Mouse (Mus musculus) gastrocnemius, postnatal 36 days (tissue): ENCODE data around the gene Vwce. TPM values are rescaled to one million over a fixed set of nuclear protein-coding genes. Genes with fewer than 3 reads are reported as not detected.
A peak's percentile ranks its signal among the peaks of the same experiment; 100 is the strongest.

Experiments used
- DNase-seq, 2 experiments: peaks; one replicate each; pipeline ENCODE4 v3.0.0; 2022
- intact Hi-C: fragments of 180-260 bp; cut with DNase I; formaldehyde crosslinking; loops from one replicate; pipeline ENCODE4 v1.15.1; 2025
- total RNA-seq, 2 experiments: library from RNA; stranded (reverse); gene quantifications; 2 replicates each; pipeline ENCODE4 v1.2.3; 2021

Gene Vwce
- total RNA-seq, 2 experiments from 2014 or later, result not detected

GRCm38 (mm10) chr19:10640589-10641378 is 6.8 kb downstream of the Vwce start:
- no peak for DNase-seq
- intact Hi-C loops, result no loop called here

- DNase-seq, result no peak
- intact Hi-C loops, result no loop called here
Observed at GRCm38 (mm10) chr19:10645616-10646015, 11.6 kb downstream of the Vwce start.

GRCm38 (mm10) chr19:10648156-10648555 is 14.1 kb downstream of the Vwce start:
- DNase-seq, result no peak
- intact Hi-C loops, result no loop called here

- intact Hi-C loops, result no loop called here
- no peak for DNase-seq
Observed at GRCm38 (mm10) chr19:10656058-10656457, 22.0 kb downstream of the Vwce start.

- intact Hi-C loops, result no loop called here
- no peak for DNase-seq
Observed at GRCm38 (mm10) chr19:10657742-10658141, 23.7 kb downstream of the Vwce start.

- no peak for DNase-seq
- intact Hi-C loops, result no loop called here
Observed at GRCm38 (mm10) chr19:10658406-10658805, 24.4 kb downstream of the Vwce start.

- no peak for DNase-seq
- intact Hi-C loops, result no loop called here
Observed at GRCm38 (mm10) chr19:10661373-10661772, 27.4 kb downstream of the Vwce start.

GRCm38 (mm10) chr19:10661919-10662318 is 27.9 kb downstream of the Vwce start:
- no peak for DNase-seq
- intact Hi-C loops, result no loop called here

- intact Hi-C loops, result no loop called here
Observed at GRCm38 (mm10) chr19:10662665-10663064, 28.7 kb downstream of the Vwce start.

GRCm38 (mm10) chr19:10665093-10665492 is 31.1 kb downstream of the Vwce start:
- DNase-seq, result no peak
- intact Hi-C loops, result loop anchor here (5.0 kb wide), 1 partner anchor 42 kb away; no protein-coding TSS in a partner anchor

More at GRCm38 (mm10) chr19:10662665-10663064, 28.7 kb downstream of the Vwce start:
- no peak for DNase-seq

- DNase-seq, result peak; percentile 49 to 59
- intact Hi-C loops, result loop anchor here (5.0 kb wide), 1 partner anchor 42 kb away; no protein-coding TSS in a partner anchor
Observed at GRCm38 (mm10) chr19:10665499-10665898, 31.5 kb downstream of the Vwce start.

- DNase-seq, result no peak
- intact Hi-C loops, result no loop called here
Observed at GRCm38 (mm10) chr19:10671319-10671718, 37.3 kb downstream of the Vwce start.

GRCm38 (mm10) chr19:10671854-10672417 is 37.9 kb downstream of the Vwce start:
- intact Hi-C loops, result no loop called here
- DNase-seq, result no peak

GRCm38 (mm10) chr19:10673275-10673674 is 39.3 kb downstream of the Vwce start:
- no peak for DNase-seq
- intact Hi-C loops, result no loop called here

GRCm38 (mm10) chr19:10676656-10677055 is 42.6 kb downstream of the Vwce start:
- intact Hi-C loops, result loop anchor here (5.0 kb wide), 1 partner anchor 286 kb away; no protein-coding TSS in a partner anchor
- DNase-seq, result no peak

- intact Hi-C loops, result loop anchor here (1.0 to 5.0 kb wide), 2 partner anchors 31 to 284 kb away; no protein-coding TSS in a partner anchor
Observed at GRCm38 (mm10) chr19:10677915-10678771, 44.1 kb downstream of the Vwce start, which contains the start of gene Pga5. Pga5 (minus strand) TSS chr19:10678071.

GRCm38 (mm10) chr19:10678772-10679067 is 44.7 kb downstream of the Vwce start:
- intact Hi-C loops, result loop anchor here (1.0 to 5.0 kb wide), 2 partner anchors 31 to 284 kb away; no protein-coding TSS in a partner anchor
- no peak for DNase-seq

More at GRCm38 (mm10) chr19:10677915-10678771, 44.1 kb downstream of the Vwce start, which contains the start of gene Pga5:
- DNase-seq, result peak; percentile 61 to 73

GRCm38 (mm10) chr19:10681571-10681970 is 47.6 kb downstream of the Vwce start:
- no peak for DNase-seq
- intact Hi-C loops, result no loop called here

GRCm38 (mm10) chr19:10685081-10685480 is 51.1 kb downstream of the Vwce start:
- DNase-seq, result no peak
- intact Hi-C loops, result no loop called here

GRCm38 (mm10) chr19:10685727-10686126 is 51.7 kb downstream of the Vwce start:
- intact Hi-C loops, result no loop called here

More at GRCm38 (mm10) chr19:10685727-10686126, 51.7 kb downstream of the Vwce start:
- DNase-seq, result no peak
